Mouse (Mus musculus) lung, postnatal 25 days (tissue): Measurements from ENCODE around the gene Cmbl.

ENCODE experiments used
- DNase-seq: peaks from one replicate; pipeline ENCODE4 v3.0.0; 2022; ENCODE audit warnings: low spot score

Gene Cmbl

DNA sequence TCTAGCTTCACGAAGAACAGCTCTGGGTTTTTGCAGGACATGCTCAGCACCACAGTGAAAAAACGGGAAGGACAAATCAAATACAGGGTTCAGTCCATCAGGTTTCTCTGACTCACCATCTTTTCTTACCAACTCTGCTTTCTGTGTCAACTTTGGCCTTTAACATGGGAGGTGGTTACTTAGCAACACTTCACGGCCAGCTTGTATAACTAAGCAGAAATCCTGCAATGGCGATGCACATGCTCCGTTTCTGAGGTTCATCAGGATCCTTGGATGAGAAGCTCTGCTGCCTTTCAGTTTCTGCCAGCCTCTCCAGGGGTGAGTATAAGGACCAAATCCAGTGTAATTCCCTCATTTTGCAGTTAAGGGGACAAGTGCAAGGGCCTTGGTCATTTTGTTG, at the start of gene Cmbl:
TSS of gene Cmbl (plus strand) at position 206 of the 400 bp plus-strand sequence.
- no peak for DNase-seq

DNA sequence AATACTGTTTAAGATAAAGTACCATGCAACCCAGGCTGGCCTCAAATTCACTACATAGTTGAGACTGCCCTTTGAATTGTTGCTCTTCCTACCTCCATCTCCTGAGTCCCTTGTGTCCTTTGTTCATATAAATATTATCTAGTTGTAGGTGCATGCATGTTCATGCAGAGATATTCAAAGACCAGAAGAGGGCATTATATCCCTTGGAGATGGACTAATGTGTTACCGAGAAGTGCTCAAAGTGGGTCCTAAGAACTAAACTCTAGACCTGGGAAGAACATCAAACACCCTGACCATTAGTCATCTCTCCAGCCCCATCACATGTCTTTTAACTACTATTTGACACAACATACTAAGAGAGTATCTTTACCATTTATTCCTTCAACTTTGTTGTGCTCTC, 48.0 kb upstream of the Cmbl start:
- DNase-seq, result no peak

DNA sequence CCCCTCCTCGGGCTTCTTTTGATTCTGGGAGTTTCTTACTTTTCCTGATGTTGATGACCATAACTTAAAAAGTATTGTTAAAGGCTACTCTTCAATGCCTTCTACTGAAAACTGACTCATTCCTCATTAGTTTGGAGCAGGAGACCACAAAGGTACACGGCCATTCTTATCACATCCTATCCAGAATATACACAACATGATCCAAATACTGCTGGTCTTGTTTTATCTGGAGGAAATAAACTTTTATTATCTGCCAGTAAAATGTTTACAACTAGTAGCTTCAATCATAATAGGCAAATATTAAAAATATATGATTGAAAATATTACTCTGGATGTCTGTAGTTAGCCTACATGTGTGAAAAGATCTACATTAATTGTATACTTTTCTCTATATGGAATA, 46.8 kb upstream of the Cmbl start:
- DNase-seq, result no peak

DNA sequence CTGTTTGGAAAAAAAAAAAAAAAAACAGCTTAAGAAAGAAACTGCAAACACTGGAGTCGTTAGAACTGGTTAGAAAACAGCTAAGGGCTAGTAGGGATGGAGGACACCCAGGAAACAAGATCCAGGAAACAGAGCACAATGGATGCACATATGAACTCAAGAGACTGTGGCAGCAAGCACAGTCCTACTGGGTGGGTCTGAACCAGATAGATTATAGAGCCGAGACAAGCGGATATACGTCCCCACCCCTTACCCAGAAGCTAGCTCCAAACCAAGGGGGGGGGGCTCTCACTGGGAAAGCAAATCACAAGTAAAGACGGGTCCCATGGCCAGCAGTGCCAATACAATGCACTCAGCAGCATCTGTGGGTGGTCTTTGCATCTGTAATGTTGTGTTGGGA, 46.2 kb upstream of the Cmbl start:
- no peak for DNase-seq

DNA sequence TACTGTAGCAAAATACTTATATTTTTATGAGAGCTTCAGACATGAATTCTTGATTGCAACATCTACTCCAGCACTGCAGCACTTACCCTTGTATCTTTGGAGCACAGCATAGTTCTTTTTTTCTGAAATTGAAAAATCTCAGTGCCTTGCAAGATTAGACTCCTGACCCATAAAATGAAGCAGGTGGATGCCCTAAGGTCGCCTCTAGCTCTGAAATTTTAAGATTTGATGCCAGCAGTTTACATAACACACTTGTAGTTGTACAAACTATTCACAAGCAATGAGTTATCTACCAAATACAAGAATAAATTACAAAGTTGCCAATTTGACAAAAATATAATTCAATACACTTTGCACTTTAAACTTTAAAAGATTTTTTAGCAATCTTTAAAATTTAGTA, 38.7 kb upstream of the Cmbl start:
- no peak for DNase-seq

DNA sequence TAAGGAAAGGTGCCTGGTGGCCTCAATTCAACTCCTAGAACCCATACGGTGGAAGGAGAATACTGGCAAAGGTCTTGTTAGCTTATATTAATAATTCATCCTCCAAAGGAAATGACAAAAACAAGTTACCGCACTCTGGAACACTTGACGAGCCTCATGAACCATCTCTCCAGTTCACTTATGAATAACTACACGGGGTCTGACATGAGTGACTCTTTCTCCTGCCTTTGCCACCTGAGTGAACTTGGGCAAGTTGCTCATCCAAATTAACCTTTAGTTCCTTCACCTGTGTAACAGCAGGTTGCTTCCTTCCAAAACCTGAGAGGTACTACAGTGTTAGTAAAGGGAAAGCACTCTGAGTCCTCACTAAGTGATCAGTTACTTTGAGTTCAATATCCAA, 36.7 kb upstream of the Cmbl start:
- no peak for DNase-seq

DNA sequence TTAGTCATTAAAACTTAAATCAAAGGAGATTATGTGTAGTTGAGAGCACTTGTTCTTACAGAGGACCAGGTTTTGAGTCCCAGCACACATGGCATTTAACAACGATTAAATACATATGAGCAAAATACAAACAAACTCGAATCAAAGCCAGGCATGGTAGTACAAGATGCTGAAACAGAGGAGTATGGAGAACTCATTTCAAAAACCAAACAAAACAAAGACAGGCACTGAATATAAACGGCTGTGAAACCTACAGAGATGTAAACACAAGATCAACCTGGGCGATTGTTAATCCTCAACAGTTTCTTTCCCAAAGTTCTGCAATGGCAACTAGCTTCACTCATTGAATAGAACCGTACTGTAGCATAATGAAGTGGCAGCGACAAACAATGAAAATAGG, 36.1 kb upstream of the Cmbl start:
- no peak for DNase-seq

DNA sequence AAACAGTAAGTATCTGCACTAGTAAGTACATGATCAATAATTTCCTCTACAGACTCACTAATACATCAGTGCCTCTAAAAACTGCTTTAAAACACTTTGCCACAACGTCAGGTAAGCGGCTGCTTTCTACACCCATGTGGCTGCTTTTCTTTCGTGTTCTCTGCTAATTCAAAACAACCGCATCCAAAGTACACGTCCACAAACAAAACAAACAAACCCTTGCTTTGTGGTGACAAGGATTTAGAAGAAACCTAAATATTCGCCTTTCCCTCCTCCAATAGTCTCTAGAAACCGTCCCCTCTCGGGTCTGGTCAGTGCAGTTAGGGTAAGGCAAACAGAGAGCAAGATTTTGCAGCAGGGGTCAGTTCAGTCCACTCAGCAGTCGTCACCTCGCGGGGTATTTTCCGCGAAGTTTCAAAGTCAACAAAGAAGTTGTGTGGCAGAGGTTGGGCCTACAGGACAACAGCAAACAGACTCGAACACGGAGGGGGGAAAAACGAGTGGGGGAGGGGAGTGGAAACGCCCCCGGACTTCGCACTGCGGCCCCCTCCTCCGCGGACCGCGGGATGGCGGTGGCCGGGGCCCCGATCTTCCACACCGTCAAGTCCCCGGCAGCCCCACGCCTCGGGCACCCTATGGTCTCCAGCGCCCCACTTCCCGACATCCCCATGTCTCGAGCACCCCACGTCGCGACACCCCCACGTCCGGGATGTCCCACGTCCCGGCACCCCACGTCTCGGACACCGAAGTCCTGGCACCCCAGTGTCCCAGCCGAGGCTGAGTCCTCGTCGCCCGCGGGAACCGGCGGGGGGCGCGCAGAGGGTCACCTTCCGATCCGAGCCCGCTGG, 35.2 kb upstream of the Cmbl start:
- peak; percentile 37 for DNase-seq

DNA sequence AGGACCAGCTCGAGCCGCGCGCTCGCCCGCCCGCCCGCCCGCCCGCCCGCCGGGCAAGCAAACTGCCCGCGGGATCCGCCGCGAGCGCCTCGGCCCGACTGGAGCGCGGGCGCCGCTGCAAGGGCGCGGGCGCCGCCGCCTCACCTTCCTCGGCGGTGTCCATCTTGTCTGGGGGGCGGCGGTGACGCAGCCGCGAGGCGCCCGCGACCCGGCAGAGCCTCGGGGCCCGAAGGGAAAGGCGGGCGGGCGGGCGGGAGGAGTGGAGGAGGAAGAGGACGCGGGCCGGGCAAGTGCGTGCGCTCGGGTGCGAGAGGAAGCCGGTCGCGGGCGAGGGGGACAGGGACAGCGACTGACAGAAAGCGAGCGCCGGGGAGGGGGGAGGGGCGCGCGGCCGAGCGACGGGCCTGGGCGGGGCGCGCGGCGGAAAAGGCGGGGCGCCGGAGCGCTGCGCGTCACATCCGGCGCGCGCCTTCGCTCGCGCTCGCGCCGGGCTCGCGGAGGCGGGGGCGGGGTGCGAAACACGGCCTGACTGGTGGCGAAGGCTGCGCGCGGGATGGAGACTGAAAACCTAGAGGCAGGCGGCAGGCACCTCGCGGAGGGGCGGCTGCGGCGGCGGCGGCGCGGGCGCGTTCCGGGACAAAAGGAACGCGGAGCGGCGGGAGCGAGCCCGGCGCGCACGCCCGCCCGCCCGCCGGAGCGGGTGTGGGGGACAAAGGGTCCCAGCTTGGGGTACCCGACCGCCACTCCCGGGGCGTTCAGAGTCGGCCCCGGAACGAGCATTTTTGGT, 34.3 kb upstream of the Cmbl start, which contains the start of gene March6:
TSS of gene March6 (minus strand) at position 395 of the 787 bp plus-strand sequence.
- DNase-seq, result peak; percentile 89

DNA sequence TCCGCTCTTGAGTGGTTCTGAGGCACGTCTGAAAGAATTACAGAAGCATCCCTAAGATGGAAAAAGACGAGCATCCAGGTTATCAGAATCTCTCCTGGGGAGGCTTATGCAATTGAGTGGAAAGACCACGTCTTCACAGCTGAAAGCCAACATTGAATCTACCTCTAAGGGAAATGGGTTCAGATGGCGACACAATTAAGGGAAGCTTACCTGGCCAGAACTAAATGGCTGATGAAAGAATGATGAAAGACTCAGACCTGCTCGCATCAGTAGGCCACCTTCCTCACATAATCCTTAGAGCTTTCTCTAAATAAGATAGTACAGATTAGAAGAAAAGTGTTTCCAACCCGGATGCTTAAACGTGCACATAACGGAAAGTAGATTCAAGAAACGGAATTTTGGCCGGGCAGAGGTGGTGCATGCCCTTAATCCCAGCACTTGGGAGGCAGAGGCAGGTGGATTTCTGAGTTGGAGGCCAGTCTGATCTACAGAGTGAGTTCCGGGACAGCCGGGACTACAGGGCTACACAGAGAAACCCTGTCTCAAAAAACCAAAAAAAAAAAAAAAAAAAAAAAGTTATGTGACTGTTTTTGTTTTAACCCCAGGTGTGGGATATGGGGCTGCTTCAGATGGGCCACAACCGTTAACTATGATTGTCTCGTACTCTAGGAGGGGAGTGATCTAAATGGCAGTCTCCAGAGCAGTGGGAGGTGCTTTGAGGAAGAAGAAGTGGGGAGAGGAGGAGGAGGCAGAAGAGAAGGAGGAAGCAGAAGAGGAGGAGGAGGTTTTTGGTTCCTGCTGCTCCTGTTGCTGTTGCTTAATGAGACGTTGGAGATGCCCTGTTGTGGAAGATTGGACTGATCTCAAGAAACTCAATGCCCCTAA, 33.5 kb upstream of the Cmbl start:
- DNase-seq, result no peak

DNA sequence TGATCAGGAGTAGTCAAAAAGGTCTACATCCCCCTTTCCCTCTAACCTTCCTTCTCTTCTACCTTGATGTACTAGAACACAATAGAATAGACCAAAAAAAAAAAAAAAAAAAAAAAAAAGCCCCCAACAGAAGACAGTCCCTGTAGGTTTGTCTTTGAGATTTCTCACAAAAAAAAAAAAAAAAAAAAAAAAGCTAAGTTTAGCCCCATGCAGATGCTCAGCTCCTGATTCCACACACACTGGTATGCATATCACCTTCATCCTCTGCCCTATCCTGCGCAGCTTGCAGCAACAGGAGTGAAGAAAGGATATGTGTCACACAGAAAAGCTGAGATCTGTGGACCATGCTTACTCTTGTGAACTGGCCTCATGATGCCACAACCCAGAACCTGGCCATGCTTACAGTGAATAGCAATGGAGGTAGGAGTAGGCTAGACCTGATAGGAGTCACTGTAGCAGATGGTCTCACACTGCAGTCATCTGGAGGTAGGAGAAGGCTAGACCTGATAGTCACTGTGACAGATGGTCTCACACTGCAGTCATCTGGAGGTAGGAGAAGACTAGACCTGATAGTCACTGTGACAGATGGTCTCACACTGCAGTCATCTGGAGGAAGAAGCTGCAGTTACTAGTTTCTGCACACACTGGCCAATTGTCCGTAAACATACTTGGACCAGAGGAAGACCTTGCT, 32.7 kb upstream of the Cmbl start:
- no peak for DNase-seq

DNA sequence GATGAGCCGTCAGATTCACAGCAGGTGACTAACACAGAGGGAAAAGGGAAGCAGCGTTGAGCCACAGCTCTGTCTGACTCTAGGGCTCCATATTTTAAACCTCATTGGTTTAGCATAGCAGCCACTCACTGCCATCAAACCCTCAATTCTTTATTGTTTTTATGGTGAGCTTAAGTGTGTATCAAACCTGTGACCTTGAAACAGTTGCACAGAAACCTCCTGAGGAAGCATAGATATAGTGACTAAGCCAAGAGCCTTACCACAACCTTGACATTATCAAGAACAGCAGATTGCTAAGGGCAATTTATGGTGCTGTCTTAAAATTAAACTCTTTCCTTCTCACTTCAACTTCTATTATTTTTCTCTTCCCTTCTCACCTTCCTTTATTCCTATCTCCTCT, 31.7 kb upstream of the Cmbl start:
- no peak for DNase-seq

DNA sequence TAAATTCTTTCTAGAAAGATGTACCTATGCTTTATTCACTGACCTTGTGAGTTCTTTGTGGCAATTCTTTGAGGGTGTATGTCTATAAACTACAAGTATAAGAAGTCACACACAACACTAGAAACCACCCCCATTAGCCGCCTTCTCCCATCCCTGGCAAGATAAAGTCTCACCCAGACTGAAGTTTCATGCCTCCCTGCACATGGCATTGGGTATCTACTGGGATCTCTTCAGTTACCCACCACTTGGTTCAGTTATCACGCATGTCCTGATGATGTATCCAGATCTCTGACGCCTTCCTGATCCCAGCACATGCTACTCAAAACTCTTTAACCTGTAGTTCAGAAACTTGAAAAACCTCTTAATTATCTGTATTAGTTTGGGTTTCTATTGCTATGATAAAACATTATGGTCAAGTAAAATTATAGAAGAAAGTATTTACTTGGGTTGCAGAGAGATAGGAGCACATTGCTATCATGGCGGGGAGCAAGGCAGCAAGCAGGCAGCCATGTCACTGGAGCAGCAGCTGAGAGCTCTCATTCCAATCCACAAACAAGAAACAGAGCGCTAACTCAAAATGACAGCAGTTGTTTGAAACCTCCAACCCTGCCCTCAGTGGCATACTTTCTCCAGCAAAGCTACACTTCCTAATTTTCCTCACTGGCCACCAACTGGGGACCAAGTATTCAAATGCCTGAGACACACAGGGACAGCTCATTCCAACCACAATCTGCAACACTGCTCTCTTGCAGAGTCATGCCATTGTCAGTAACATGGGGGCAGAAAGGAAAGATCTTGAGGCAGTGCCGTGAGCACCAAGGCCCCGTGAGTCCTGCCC, 30.5 kb upstream of the Cmbl start:
- DNase-seq, result no peak

DNA sequence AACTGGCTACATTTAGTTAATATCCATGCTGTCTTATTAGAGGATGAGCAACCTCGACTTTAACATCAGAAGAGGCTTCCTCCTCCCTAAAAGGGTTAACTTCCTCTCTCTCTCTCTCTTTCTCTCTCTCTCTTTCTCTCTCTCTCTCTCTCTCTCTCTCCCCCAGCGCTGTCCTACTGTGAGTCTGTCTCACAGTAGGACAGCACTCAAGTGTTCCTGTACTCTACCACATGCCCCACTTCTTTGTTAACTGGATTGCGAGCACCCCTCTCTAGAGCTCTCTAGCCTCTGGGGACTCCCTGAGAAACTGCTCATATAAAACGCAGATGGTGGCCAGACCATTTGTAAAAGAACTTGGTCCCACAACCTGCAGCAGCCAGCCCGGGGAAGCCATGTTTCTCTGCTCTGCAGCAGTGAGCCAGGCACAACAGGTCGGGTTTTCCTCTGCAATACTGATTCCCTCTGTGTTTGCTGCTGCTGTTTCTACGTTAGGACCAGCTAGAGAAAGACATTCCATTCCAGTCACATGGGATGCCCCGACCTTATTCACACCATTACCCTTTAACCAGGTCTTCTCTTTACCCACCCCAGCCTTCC, 29.8 kb upstream of the Cmbl start:
- no peak for DNase-seq

DNA sequence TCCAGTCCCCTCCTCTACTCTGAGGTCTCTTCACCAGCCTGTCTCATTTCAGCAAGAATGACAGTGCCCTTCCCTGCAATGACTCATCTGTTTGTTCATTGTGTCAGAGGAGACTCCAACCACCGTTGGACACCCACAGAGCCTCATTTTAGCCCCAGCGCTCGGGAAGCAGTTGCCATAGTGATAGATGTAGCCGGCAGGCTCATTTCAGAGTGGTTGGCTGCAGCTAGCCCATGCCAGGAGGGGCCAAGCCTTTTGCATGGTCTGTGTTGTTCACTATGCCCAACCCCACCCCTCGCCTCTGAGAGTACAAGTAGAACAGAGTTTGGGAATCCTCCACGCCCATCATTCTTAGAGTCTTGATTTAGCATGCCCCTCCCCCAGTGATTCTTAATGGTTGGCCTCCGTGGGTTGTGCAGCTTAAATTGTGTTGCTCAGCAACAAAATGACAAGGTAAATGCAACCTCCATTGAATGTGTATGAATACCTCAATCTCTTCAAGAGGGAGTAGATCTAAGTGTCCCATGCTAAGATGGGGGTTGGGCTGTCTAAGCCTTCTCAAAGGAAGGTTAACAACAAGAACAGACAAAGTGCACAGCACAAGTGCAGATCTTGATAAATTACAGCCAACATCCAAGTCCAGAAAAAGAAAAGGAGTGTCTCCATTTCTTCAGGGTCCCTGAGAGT, 29.0 kb upstream of the Cmbl start:
- no peak for DNase-seq

DNA sequence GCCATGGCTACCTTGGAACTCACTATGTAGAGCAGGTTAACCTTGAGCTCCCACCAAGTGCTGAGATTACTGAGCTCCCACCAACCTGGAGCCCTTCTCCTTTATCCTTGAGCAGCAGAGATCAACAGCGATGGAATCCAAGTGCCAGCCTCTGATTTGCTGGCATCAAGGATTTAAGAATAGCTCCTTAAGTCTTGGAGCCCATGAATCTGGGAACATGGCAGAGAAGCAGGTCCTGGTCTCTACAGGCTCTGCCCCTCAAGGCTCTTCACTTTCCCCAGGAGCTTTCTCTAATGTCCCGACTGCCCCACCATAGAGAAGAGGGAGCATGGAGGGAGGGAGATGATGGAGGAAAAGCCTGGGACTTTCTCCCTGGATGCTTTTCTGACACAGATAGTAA, 27.5 kb upstream of the Cmbl start:
- no peak for DNase-seq

DNA sequence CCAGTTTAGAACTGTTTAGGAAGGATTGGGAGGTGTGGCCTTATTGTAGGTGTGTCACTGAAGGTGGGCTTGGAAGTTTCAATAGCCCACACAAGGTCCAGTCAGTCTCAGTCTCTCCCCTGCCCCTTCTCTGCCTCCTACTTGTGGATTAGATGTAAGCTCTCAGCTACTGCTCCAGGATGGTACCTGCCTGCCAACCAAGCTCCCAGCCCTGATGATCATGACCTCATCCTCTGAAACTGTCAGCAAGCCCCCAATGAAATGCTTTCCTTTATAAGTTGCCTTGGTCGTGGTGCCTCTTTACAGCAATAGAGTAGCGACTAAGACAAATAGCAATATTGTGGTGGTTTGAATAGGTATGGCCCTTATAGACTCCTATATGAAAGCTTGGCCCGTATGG, 26.8 kb upstream of the Cmbl start:
- DNase-seq, result no peak

DNA sequence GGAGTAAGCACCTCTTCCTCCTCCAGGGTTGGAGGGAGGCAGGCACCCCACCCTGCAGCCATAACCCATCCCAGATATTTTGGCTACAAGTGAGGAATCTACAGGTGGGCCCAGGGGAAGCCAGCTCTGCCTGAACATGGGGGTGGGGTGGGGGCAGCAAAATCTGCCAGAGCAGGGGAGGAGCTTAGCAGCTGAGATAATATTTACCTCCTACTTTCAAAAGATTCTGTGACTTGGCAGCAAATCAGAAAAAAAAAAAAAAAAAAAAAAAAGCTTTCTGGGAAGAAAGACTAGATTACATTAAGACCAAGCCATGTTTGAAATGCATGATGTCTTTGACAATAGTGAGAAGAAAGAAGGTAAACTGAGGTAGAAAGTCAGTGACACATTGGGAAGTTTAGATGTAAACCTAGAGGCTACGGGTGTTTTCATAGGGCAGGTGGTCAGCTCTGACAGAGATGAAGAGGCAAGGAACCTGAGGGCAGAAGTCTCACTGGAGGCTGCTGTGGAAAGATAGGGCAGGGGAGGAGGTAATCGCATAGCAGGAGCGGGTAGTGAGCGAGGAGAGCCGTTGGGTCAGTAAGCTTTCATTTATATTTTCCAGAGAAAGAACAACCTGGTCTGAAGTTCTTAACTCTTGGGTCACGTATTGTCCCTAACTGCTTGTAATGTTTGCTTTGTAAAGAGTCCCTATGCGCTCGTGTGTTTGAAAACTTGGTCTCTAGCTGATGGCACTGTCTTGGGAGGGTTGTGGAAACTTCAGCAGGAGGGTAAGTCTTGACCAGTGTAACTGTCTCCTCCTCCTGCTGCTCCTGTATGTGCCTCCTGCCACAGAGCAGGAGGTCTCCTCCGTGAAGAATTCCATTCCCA, 25.3 kb upstream of the Cmbl start:
- no peak for DNase-seq

DNA sequence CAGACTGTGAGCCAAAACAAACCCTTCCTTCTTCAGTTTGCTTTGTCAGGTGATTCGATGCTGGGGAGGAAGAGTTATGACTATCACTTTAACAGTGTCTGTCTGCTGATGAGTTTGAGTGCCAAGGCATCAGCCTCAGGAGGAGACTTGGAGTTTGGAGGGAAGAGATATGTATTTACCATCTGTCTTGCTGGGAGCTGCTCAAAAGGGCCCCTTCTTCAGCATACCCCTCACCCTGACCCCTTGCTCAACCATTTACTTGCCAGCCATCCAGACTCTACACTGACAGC, 24.7 kb upstream of the Cmbl start:
- DNase-seq, result no peak
